Mouse (Mus musculus) ES-Bruce4 (cell line): Measurements from ENCODE around the gene Chil1.

Experiments
- CTCF ChIP-seq: IDR thresholded peaks from one replicate; pipeline ENCODE4 v1.8.1; 2011; ENCODE audit warnings: low read depth, low read length
- EP300 ChIP-seq: IDR thresholded peaks from 2 replicates; pipeline ENCODE4 v1.6.1; 2011; ENCODE audit warnings: low read depth, low read length; ENCODE audit not compliant: insufficient read depth
- POLR2A ChIP-seq: IDR thresholded peaks from one replicate; pipeline ENCODE4 v1.8.1; 2011; ENCODE audit warnings: low read length; ENCODE audit not compliant: insufficient read depth

DNA sequence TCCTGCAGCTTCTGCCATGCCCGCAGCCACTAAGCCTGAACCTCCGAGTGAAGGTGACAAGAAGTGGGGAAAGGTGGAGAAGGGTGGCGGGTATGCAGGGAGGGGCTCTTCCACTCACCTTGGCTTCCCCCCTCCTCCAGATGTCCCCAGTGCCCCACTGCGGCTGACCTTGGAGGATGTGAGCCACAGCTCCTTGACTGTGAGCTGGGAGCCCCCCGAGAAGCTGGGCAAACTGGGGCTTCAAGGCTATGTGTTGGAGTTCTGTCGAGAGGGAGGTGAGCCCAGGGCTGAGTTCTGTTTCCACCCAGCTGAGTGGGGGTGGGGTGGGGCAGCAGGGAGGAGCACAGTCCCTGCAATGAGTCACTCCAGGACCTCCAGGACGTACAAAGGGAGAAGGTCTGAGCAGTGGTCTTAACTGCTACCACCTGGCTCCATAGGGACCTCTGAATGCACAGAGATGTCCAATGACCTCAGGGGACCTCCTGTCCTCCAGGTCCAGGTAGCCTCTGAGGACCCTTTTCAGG is 11.8 kb downstream of the Chil1 start:
- no peak for TF ChIP-seq EP300
- TF ChIP-seq CTCF: no peak
- no peak for TF ChIP-seq POLR2A
